Mouse (Mus musculus) stomach, postnatal 0 days (tissue): ENCODE measurements around the gene Plekha4. TPM values are rescaled to one million over a fixed set of nuclear protein-coding genes. Genes with fewer than 3 reads are reported as not detected.
"Not testable (repeated sequence)": the region's sequence is repeated elsewhere in the genome, so short reads cannot be mapped to it uniquely, and the experiment has no call there.

Source experiments
- ATAC-seq: fragments of 200-750 bp; cut with Nextera tagmentation; 2 replicates; pipeline ENCODE4 v1.8.0; 2017; ENCODE audit not compliant: low FRiP score, low TSS enrichment
- DNase-seq: peaks from one replicate; pipeline ENCODE4 v3.0.0-alpha.2; 2016; ENCODE audit warnings: low spot score
- H3K27ac ChIP-seq: fragments of 300-500 bp; sonication (generic); replicated peaks from 2 replicates; pipeline ENCODE4 v1.5.1; 2014; ENCODE audit warnings: mild to moderate bottlenecking, control low read depth
- H3K27me3 ChIP-seq: fragments of 300-500 bp; sonication (generic); 2 replicates; pipeline ENCODE4 v1.6.1; 2014; ENCODE audit warnings: low read length; ENCODE audit not compliant: control insufficient read depth, insufficient read depth
- H3K36me3 ChIP-seq: fragments of 300-500 bp; sonication (generic); 2 replicates; pipeline ENCODE4 v1.6.1; 2014; ENCODE audit warnings: low read length, mixed read lengths; ENCODE audit not compliant: control insufficient read depth, insufficient read depth
- H3K4me1 ChIP-seq: fragments of 300-500 bp; sonication (generic); replicated peaks from 2 replicates; pipeline ENCODE4 v1.6.1; 2014; ENCODE audit warnings: antibody characterized with exemption; ENCODE audit not compliant: control insufficient read depth, insufficient read depth
- H3K4me2 ChIP-seq: fragments of 300-500 bp; sonication (generic); replicated peaks from 2 replicates; pipeline ENCODE4 v1.6.1; 2014; ENCODE audit warnings: low read depth, mild to moderate bottlenecking, control low read depth, moderate library complexity
- H3K4me3 ChIP-seq: fragments of 300-500 bp; sonication (generic); 2 replicates; pipeline ENCODE4 v1.5.1; 2014; ENCODE audit warnings: low read depth, low read length, control low read depth
- H3K9ac ChIP-seq: fragments of 300-500 bp; sonication (generic); 2 replicates; pipeline ENCODE4 v1.6.1; 2014; ENCODE audit warnings: mild to moderate bottlenecking, low read length, control low read depth, mixed read lengths
- H3K9me3 ChIP-seq: fragments of 300-500 bp; sonication (generic); 2 replicates; pipeline ENCODE4 v1.6.1; 2016; ENCODE audit warnings: low read length; ENCODE audit not compliant: control insufficient read depth
- CTCF ChIP-seq: IDR thresholded peaks from 2 replicates; pipeline ENCODE4 v1.5.1; 2016; ENCODE audit warnings: antibody characterized with exemption, low read depth, mild to moderate bottlenecking, moderate library complexity
- EP300 ChIP-seq: optimal IDR thresholded peaks from 2 replicates; pipeline ENCODE3; 2016; ENCODE audit warnings: antibody characterized with exemption
- WGBS: fragments of 180-500 bp; shearing (Covaris S2); extraction: QIAGEN DNeasy Blood & Tissue Kit; methylation state at CpG from one replicate; pipeline ENCODE4 v1.1.7; 2014; 5-methylcytosine and 5-hydroxymethylcytosine counted together
- polyA plus RNA-seq: library from polyadenylated mRNA; unstranded; fragments of >200 nt; fragmentation: Nextera tagmentation; extraction: Ambion mirVana; gene quantifications from 2 replicates; pipeline ENCODE4 v1.2.1, GENCODE M21; 2015

Gene Plekha4
- polyA plus RNA-seq = 7.9 and 8.0 TPM in 2 replicates

- Histone ChIP-seq H3K4me1 (0 out of 2 replicates have a peak, but pooled peaks cover 6% of the 10 kb centered on the region), H3K4me3 (peak within 1 kb of the TSS; percentile 76), H3K27me3 (no peaks in the 10 kb centered on the region), H3K36me3 (peaks cover 4% of the 10 kb centered on the region; the same call in 1 of the 2 replicates), H3K4me2 (peak within 1 kb of the TSS; percentile 88), H3K9me3 (no peaks in the 10 kb centered on the region), H3K9ac (peak within 1 kb of the TSS; percentile 93), H3K27ac (peak within 1 kb of the TSS; percentile 97)
- WGBS = under 1% methylated on average over 54 of the region's 54 CpGs
- TF ChIP-seq EP300 (peak; percentile 76), CTCF (no peak)
- DNase-seq (peak; percentile 97), ATAC-seq (peak; percentile 93)
Measured at GRCm38 (mm10) chr7:45525809-45526473, at the start of gene Plekha4, which contains the start of gene Ppp1r15a. Plekha4 (plus strand) TSS chr7:45526330. Ppp1r15a (minus strand) TSS chr7:45526268.

- ATAC-seq = no peak
- no peak overlapping the region for H3K4me3 ChIP-seq
Measured at GRCm38 (mm10) chr7:45476453-45476852, 49.7 kb upstream of the Plekha4 start.

GRCm38 (mm10) chr7:45477003-45477402, 49.1 kb upstream of the Plekha4 start:
- no peak overlapping the region for H3K9ac ChIP-seq
- ATAC-seq (peak; percentile 47; the same call in 1 of the 2 replicates), DNase-seq (peak; percentile 64)

More at GRCm38 (mm10) chr7:45476453-45476852, 49.7 kb upstream of the Plekha4 start:
- Histone ChIP-seq H3K4me1 (no peaks in the 10 kb centered on the region), H3K27ac (no peak overlapping the region), H3K9me3 (no peaks in the 10 kb centered on the region), H3K27me3 (no peaks in the 10 kb centered on the region), H3K9ac (no peak overlapping the region), H3K36me3 (no peaks in the 10 kb centered on the region), H3K4me2 (no peak overlapping the region)
- WGBS = 44% methylated on average over 1 of the region's 1 CpGs
- no peak for DNase-seq
- TF ChIP-seq EP300 (no peak), CTCF (no peak)

GRCm38 (mm10) chr7:45478774-45479173, 47.4 kb upstream of the Plekha4 start:
- Histone ChIP-seq H3K27ac (no peak overlapping the region), H3K27me3 (no peaks in the 10 kb centered on the region), H3K9me3 (no peaks in the 10 kb centered on the region), H3K4me2 (no peak overlapping the region), H3K4me3 (no peak overlapping the region), H3K36me3 (no peaks in the 10 kb centered on the region), H3K9ac (no peak overlapping the region), H3K4me1 (no peaks in the 10 kb centered on the region)
- ATAC-seq (no peak), DNase-seq (no peak)
- 89% methylated on average over 7 of the region's 7 CpGs for WGBS
- TF ChIP-seq CTCF = no peak
- TF ChIP-seq EP300 = no peak

More at GRCm38 (mm10) chr7:45477003-45477402, 49.1 kb upstream of the Plekha4 start:
- peak; percentile 91 for TF ChIP-seq CTCF
- no peak for TF ChIP-seq EP300
- no peaks in the 10 kb centered on the region for H3K4me1 ChIP-seq
- no peaks in the 10 kb centered on the region for H3K27me3 ChIP-seq
- H3K9me3 ChIP-seq = no peaks in the 10 kb centered on the region
- 6% methylated on average over 3 of the region's 3 CpGs for WGBS
- H3K4me2 ChIP-seq = no peak overlapping the region
- H3K36me3 ChIP-seq = no peaks in the 10 kb centered on the region
- H3K4me3 ChIP-seq = no peak overlapping the region
- no peak overlapping the region for H3K27ac ChIP-seq

GRCm38 (mm10) chr7:45480310-45480709, 45.8 kb upstream of the Plekha4 start:
- WGBS = 79% methylated on average over 3 of the region's 4 CpGs
- H3K9ac ChIP-seq, H3K4me1 ChIP-seq: not testable (repeated sequence)

GRCm38 (mm10) chr7:45481374-45481927, 44.7 kb upstream of the Plekha4 start, which contains the start of gene Tulp2:
Tulp2 (plus strand) TSS chr7:45481877.
- Histone ChIP-seq H3K4me1 (no peaks in the 10 kb centered on the region), H3K9me3 (no peaks in the 10 kb centered on the region), H3K27me3 (no peaks in the 10 kb centered on the region), H3K4me2 (no peak within 1 kb of the TSS), H3K4me3 (no peak within 1 kb of the TSS), H3K9ac (no peak within 1 kb of the TSS), H3K36me3 (no peaks in the 10 kb centered on the region), H3K27ac (no peak within 1 kb of the TSS)
- DNase-seq (peak; percentile 65), ATAC-seq (peak; percentile 71)
- 50% methylated on average over 15 of the region's 15 CpGs for WGBS
- TF ChIP-seq CTCF = no peak
- TF ChIP-seq EP300 = no peak

More at GRCm38 (mm10) chr7:45480310-45480709, 45.8 kb upstream of the Plekha4 start:
- not testable (repeated sequence) for H3K27me3 ChIP-seq, H3K4me3 ChIP-seq, H3K9me3 ChIP-seq, H3K36me3 ChIP-seq, DNase-seq, H3K4me2 ChIP-seq, H3K27ac ChIP-seq, ATAC-seq
